Mouse (Mus musculus): ENCODE measurements at regions not wholly inside any gene's neighbourhood (a gene's known extent, or its start where the extent isn't known, plus 50 kb on each side); places are given as distances from the start of the nearest gene placed in this dataset.

DNA sequence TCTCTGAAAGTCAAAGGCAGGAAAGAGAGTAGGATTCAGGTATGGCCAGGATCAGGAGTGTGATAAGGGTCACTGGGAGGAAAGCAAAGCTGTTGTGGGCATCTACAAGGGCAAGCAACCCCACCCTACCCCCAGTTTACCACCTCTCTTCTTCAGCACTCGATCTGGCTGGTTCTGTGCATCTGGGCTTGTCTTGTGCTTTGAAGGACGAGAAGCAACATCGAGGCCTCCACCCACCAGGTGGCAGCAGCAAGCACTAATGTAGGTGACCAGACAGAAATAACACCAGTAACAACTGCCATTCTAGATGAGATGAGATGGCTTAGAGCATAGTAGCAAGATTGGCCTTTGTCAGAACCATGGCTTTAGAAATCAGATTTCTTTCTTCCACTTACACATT is 507.2 kb upstream of the Sox11 start:
- H3K9ac ChIP-seq = no peak overlapping the region
- H3K27me3 ChIP-seq (replicated peaks) = no peaks in the 10 kb centered on the region
- no peak overlapping the region for H3K27ac ChIP-seq
- no peak overlapping the region for H3K4me3 ChIP-seq (replicated peaks)
- no peaks in the 10 kb centered on the region for H3K4me1 ChIP-seq
- no peaks in the 10 kb centered on the region for H3K9me3 ChIP-seq
- no peak for ATAC-seq (ENCODE audit: insufficient read depth, low FRiP score, low read depth)
- no peaks in the 10 kb centered on the region for H3K36me3 ChIP-seq
- H3K4me2 ChIP-seq = no peak overlapping the region
- WGBS = 91% methylated on average over 3 of the region's 3 CpGs

DNA sequence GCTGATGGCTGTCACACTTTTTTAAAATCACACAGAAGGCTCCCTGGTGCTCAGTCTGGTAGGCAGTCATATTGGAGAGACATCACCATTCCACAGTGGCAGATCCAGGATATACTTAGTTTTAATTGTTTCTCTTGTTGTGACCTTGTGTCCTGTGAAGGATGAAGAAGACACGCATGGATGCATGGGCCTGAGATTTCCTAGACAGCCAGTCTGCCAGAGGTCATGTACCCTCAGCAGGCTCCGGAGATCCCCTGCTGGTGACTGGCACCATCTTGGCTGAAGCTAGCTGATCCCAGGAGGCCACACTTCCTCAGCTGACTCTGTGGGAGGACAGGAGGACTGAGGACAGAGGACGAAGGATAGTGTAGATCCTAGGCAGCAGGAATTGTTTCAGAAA is 506.7 kb upstream of the Sox11 start:
- Histone ChIP-seq H3K4me3 (replicated peaks) (no peak overlapping the region), H3K9me3 (no peaks in the 10 kb centered on the region), H3K4me1 (no peaks in the 10 kb centered on the region), H3K27ac (no peak overlapping the region), H3K27me3 (replicated peaks) (no peaks in the 10 kb centered on the region), H3K36me3 (no peaks in the 10 kb centered on the region), H3K9ac (no peak overlapping the region), H3K4me2 (no peak overlapping the region)
- no peak for ATAC-seq (ENCODE audit: insufficient read depth, low FRiP score, low read depth)
- WGBS = 81% methylated on average over 3 of the region's 3 CpGs

DNA sequence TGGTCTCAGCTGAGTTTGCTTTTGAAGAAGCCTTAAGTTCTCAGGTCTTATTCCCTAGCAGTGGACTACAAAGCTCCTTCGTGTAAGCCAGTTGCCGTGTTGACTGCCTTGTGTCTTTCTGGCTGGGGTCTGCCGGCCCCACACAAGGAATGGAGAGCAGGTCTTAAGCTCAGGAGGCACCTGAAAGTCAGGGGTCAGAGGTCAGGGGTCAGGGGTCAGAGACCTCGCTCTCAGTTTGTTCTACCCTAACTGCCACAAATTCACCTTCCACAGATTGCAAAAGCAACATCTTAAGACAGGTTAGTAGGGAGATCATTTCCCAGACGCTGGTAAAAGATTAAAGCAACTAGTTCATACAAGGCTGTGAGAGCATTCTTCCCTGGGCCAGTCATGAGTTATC is 505.8 kb upstream of the Sox11 start:
- Histone ChIP-seq H3K27me3 (replicated peaks) (no peaks in the 10 kb centered on the region), H3K27ac (no peak overlapping the region), H3K4me1 (no peaks in the 10 kb centered on the region), H3K36me3 (no peaks in the 10 kb centered on the region), H3K9me3 (no peaks in the 10 kb centered on the region), H3K9ac (no peak overlapping the region), H3K4me2 (no peak overlapping the region), H3K4me3 (replicated peaks) (no peak overlapping the region)
- ATAC-seq (ENCODE audit: insufficient read depth, low FRiP score, low read depth) = no peak
- WGBS = 73% methylated on average over 5 of the region's 5 CpGs

DNA sequence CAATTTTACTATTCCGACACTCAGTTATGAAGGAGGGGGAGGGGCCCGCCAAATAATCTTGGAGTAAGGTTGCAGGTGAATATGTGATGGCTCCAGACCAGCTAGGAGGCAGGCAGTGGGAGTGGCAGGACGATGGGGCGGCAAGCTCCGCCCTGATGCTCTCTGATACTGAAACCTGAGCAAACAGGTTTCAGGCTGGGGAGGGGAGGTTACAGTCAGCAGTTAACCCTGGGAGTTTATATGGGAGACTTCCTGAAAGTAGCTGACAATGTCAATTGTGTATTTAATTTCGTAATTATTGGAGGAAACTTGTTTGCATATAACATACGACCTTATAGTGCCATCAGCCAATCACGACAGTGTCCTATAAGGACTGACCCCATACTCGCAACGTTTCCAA is 505.0 kb upstream of the Sox11 start:
- Histone ChIP-seq H3K4me2 (no peak overlapping the region), H3K36me3 (no peaks in the 10 kb centered on the region), H3K4me3 (replicated peaks) (no peak overlapping the region), H3K4me1 (no peaks in the 10 kb centered on the region), H3K27ac (no peak overlapping the region), H3K9ac (no peak overlapping the region), H3K27me3 (replicated peaks) (no peaks in the 10 kb centered on the region), H3K9me3 (no peaks in the 10 kb centered on the region)
- 53% methylated on average over 10 of the region's 10 CpGs for WGBS
- no peak for ATAC-seq (ENCODE audit: insufficient read depth, low FRiP score, low read depth)

DNA sequence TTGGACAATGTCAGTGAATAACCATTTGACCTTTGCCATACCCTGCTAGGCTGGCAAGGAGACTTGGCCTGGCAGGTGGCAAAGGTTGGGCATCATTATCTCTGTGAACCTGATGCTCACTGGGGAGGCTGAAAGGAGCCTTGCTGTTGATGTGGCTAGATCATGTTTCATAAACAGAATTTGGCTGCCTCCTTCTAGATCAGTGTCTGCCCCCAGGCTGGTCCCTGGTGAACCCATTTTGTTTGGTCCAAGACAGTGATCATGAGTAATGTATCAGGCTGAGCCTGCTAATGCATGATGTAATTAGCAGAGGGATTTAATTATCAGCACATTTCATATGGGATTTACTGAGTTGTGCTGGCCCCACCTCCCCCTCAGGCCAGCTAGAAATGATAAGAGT is 502.6 kb upstream of the Sox11 start:
- no peak overlapping the region for H3K4me3 ChIP-seq (replicated peaks)
- H3K36me3 ChIP-seq = no peaks in the 10 kb centered on the region
- no peaks in the 10 kb centered on the region for H3K27me3 ChIP-seq (replicated peaks)
- no peak overlapping the region for H3K4me2 ChIP-seq
- H3K9ac ChIP-seq = no peak overlapping the region
- no peaks in the 10 kb centered on the region for H3K4me1 ChIP-seq
- H3K9me3 ChIP-seq = no peaks in the 10 kb centered on the region
- H3K27ac ChIP-seq = no peak overlapping the region
- ATAC-seq (ENCODE audit: insufficient read depth, low FRiP score, low read depth) = no peak

DNA sequence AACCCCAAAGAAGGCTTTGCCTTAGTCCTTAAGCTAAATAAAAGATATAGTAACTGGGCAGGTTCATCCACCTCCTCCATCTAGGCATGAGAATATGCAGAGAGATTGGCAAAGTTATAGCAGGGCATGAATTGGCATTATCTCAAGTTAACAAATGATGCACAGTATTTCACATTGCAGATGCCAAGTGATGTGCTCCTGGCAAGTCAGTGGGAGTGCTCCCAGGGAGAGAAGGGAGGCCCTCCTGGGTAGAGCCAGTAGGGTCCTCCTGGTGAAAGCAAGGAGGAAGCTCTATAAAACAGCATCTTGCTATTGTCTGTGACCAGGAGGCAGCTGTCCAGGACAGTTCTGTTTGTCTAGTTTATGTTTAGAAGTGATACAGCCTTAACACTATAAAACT is 496.6 kb upstream of the Sox11 start:
- Histone ChIP-seq H3K27me3 (replicated peaks) (no peaks in the 10 kb centered on the region), H3K4me2 (no peak overlapping the region), H3K27ac (no peak overlapping the region), H3K36me3 (no peaks in the 10 kb centered on the region), H3K4me3 (replicated peaks) (no peak overlapping the region), H3K9ac (no peak overlapping the region), H3K4me1 (no peaks in the 10 kb centered on the region), H3K9me3 (no peaks in the 10 kb centered on the region)
- ATAC-seq (ENCODE audit: insufficient read depth, low FRiP score, low read depth) = no peak

DNA sequence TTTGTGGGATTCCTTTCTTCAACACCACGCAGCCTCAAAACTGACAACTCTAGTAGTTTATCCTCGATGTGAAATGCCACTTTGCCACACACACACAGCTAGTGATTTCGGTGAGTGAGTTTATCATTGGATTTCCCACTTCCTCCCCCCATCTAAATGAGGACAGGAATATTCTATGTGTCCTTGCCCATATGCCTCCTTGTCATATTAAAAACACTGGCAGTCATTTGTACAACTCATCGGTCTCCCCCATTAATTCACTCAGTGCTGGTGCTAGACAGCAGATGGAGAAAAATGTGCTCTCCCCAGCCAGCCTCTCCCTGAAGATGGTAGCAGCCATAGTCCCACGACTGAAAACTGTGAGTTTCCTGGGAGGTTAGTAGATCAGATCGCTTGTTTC is 496.0 kb upstream of the Sox11 start:
- Histone ChIP-seq H3K4me2 (no peak overlapping the region), H3K27ac (no peak overlapping the region), H3K36me3 (no peaks in the 10 kb centered on the region), H3K9ac (no peak overlapping the region), H3K4me3 (replicated peaks) (no peak overlapping the region), H3K27me3 (replicated peaks) (no peaks in the 10 kb centered on the region), H3K4me1 (no peaks in the 10 kb centered on the region), H3K9me3 (no peaks in the 10 kb centered on the region)
- WGBS = 81% methylated on average over 6 of the region's 6 CpGs
- ATAC-seq (ENCODE audit: insufficient read depth, low FRiP score, low read depth) = no peak

DNA sequence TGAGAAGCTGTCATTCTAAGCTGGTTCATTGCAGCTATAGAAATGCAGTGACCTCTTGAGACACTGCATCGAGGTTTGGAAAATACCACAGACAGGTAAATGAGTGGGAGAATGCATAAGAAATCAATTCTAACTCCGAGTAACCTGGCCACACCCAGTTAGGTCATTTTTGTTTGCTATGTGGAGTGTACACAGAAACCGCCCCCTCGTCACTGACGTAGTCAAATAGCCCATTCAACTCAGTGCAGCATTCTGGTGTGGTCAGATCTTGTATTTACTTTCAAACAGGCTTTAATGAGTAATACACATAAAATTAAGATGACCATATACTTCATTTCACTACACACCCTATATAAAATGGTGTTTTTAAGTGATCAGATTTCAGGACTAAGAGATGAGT is 483.8 kb upstream of the Sox11 start:
- Histone ChIP-seq H3K4me3 (replicated peaks) (no peak overlapping the region), H3K27me3 (replicated peaks) (no peaks in the 10 kb centered on the region), H3K4me2 (no peak overlapping the region), H3K36me3 (no peaks in the 10 kb centered on the region), H3K9me3 (no peaks in the 10 kb centered on the region), H3K4me1 (no peaks in the 10 kb centered on the region), H3K9ac (no peak overlapping the region), H3K27ac (no peak overlapping the region)
- WGBS = 66% methylated on average over 5 of the region's 5 CpGs
- peak; percentile 88 for ATAC-seq (ENCODE audit: insufficient read depth, low FRiP score, low read depth)

DNA sequence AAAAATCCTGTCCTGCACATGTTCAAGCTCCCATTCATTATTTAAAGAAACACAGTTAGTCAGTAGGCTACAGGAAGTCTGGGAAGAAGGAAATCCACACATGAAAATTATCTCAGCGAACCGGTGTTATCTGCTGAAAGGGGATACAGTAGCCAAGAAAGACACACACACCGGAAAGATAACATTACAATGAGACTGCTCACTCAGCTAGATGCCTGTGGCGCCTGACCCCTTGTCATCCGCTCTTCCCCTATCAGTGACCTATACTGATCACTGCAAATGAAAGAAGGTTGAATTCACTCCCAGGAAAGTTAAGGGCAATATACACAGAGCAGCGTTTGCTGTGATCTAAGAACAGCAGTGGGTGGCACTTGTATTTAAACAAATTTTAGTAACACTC is 481.0 kb upstream of the Sox11 start:
- WGBS = 42% methylated on average over 6 of the region's 6 CpGs

DNA sequence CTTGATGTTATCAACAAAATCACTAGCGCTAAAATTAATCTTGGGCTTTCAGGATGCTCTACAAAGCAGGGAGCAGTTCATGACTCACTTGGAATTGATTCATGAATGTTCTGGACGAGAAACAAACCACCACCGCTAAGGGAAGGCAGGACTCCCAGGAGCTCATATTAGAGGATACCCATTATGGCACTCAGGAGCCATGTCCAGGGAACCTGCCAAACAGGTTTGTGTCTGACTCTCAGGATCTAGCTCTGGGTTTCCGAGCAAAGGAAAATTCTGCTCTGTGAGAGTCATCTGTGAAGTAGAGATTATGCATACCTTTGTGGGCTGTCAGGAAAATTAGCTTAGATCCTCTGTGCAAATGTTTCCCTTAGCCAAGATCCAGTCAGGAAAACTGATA is 454.3 kb upstream of the Sox11 start:
- no peaks in the 10 kb centered on the region for H3K36me3 ChIP-seq
- WGBS = 57% methylated on average over 4 of the region's 4 CpGs
- no peak overlapping the region for H3K27ac ChIP-seq
- H3K4me1 ChIP-seq = no peaks in the 10 kb centered on the region
- ATAC-seq (ENCODE audit: insufficient read depth, low FRiP score, low read depth) = no peak
- H3K9me3 ChIP-seq = no peaks in the 10 kb centered on the region
- no peak overlapping the region for H3K4me2 ChIP-seq
- no peak overlapping the region for H3K4me3 ChIP-seq (replicated peaks)
- no peak overlapping the region for H3K9ac ChIP-seq
- H3K27me3 ChIP-seq (replicated peaks) = no peaks in the 10 kb centered on the region

More for the DNA sequence above, 481.0 kb upstream of the Sox11 start:
- no peak overlapping the region for H3K27ac ChIP-seq
- no peak overlapping the region for H3K4me3 ChIP-seq (replicated peaks)
- no peaks in the 10 kb centered on the region for H3K9me3 ChIP-seq
- ATAC-seq (ENCODE audit: insufficient read depth, low FRiP score, low read depth) = no peak
- no peak overlapping the region for H3K4me2 ChIP-seq
- H3K36me3 ChIP-seq = no peaks in the 10 kb centered on the region
- no peaks in the 10 kb centered on the region for H3K27me3 ChIP-seq (replicated peaks)
- H3K4me1 ChIP-seq = no peaks in the 10 kb centered on the region
- no peak overlapping the region for H3K9ac ChIP-seq

DNA sequence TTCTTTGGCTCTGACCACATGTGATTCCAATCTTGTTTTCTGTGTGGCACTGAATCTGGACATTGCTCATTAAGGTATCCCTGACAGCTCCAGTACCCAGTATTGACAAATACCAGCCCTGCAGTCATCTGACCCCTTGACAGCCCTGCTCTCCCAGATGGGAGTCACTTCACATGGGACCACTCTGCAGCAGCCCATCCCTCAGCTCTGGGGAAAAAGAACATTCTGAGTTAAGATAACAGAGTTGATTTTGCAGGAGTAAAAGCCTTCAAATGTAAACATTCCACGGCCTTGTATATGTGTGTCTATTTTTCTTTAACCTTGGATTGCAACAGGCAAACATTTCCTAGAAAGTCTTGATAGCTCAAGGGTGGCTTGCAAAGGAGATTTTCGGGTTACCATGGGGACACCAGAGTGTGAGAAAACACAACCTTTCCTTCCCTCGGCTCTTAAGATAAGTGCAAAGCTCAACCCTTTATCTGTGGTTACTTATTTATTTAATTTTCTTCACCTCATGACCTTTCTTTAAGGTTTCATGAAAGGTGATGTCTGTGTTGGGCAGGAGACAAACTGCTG is 444.4 kb upstream of the Sox11 start:
- H3K27ac ChIP-seq = no peak overlapping the region
- H3K9me3 ChIP-seq = no peaks in the 10 kb centered on the region
- no peak overlapping the region for H3K4me3 ChIP-seq (replicated peaks)
- H3K36me3 ChIP-seq = no peaks in the 10 kb centered on the region
- no peaks in the 10 kb centered on the region for H3K4me1 ChIP-seq
- H3K9ac ChIP-seq = no peak overlapping the region
- no peaks in the 10 kb centered on the region for H3K27me3 ChIP-seq (replicated peaks)
- H3K4me2 ChIP-seq = no peak overlapping the region
- peak; percentile 92 for ATAC-seq (ENCODE audit: insufficient read depth, low FRiP score, low read depth)
- WGBS = 8% methylated on average over 3 of the region's 3 CpGs

DNA sequence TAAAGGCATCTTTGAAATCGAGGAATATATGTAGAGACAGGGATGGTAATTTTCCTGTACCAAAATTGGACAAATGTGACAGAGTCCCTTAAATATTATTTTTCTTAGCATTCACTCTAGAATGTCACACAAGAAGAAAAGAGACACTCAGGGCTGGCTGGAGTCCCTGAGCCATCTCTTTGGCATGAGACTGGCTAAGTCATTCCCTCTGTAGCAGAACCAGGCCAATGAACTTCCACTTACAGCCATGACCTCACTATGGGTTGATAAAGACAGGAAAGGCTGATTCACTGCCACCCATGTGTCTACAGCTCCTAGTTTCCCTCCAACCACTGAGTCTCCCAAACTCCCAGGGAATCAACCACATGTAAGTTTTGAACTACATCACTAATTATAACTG is 438.4 kb upstream of the Sox11 start:
- Histone ChIP-seq H3K4me2 (no peak overlapping the region), H3K27ac (no peak overlapping the region), H3K36me3 (no peaks in the 10 kb centered on the region), H3K27me3 (replicated peaks) (no peaks in the 10 kb centered on the region), H3K9me3 (no peaks in the 10 kb centered on the region), H3K4me1 (no peaks in the 10 kb centered on the region), H3K4me3 (replicated peaks) (no peak overlapping the region), H3K9ac (no peak overlapping the region)
- ATAC-seq (ENCODE audit: insufficient read depth, low FRiP score, low read depth) = no peak
- WGBS = 81% methylated on average over 1 of the region's 1 CpGs

DNA sequence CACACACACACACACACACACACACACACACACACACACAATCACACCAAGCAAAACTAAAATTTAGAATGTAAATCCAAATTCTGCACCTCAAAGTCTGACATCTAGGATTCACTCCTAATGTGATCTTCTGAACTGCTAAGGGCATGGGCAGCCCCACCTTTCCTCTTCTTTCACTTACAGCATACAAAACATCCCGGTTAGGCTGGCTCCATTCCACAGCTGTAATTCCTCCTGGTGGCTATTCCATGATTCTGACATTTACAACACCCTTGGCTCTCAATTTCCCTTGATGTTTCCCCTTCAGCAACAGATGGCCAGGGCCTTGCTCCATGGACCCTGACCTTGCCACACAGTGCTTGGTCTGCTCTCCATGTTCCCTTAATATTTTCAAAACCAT is 423.6 kb upstream of the Sox11 start:
- Histone ChIP-seq H3K9me3 (no peaks in the 10 kb centered on the region), H3K9ac (no peak overlapping the region), H3K4me2 (no peak overlapping the region), H3K36me3 (no peaks in the 10 kb centered on the region), H3K27me3 (replicated peaks) (no peaks in the 10 kb centered on the region), H3K4me1 (no peaks in the 10 kb centered on the region), H3K27ac (no peak overlapping the region), H3K4me3 (replicated peaks) (no peak overlapping the region)
- ATAC-seq (ENCODE audit: insufficient read depth, low FRiP score, low read depth) = no peak
- WGBS = 31% methylated on average over 1 of the region's 1 CpGs

Data from stomach, embryonic 15.5 days (tissue).